Mouse (Mus musculus) MEL (cell line): Measurements from ENCODE around the gene Ccdc63. TPM values are rescaled to one million over a fixed set of nuclear protein-coding genes. Genes with fewer than 3 reads are reported as not detected.
"Not testable (repeated sequence)": the region's sequence is repeated elsewhere in the genome, so short reads cannot be mapped to it uniquely, and the experiment has no call there.

Experiments used
- DNase-seq: peaks from one replicate; pipeline ENCODE4 v3.0.0; 2011; ENCODE audit warnings: low read depth, low spot score
- H3K27ac ChIP-seq: 2 replicates; pipeline ENCODE4 v1.5.1; 2012; ENCODE audit warnings: low read depth, mild to moderate bottlenecking, control low read depth, low read length, moderate library complexity; ENCODE audit not compliant: control insufficient read depth
- H3K27me3 ChIP-seq, 2 experiments: fragments of 150-350 bp in 1 of 2; sonication (generic) in 1 of 2; 2 replicates each; pipeline ENCODE4 v1.6.1; 2012; ENCODE audit warnings: low read length in 2 of 2, mild to moderate bottlenecking in 2 of 2, improper control_type of control experiment in 1 of 2, moderate library complexity in 1 of 2; ENCODE audit not compliant: insufficient read depth in 2 of 2, control insufficient read depth in 1 of 2
- H3K36me3 ChIP-seq, 2 experiments: 2 replicates each; pipeline ENCODE4 v1.6.1; 2012 to 2014; ENCODE audit warnings: low read length in 2 of 2, improper control_type of control experiment in 1 of 2, inconsistent platforms in 1 of 2, mild to moderate bottlenecking in 1 of 2; ENCODE audit not compliant: insufficient read depth in 2 of 2, control insufficient read depth in 1 of 2
- H3K4me1 ChIP-seq, 2 experiments: fragments of 150-350 bp in 1 of 2; sonication (generic) in 1 of 2; 2 replicates each; pipeline ENCODE4 v1.6.1; 2012; ENCODE audit warnings: low read length in 2 of 2, improper control_type of control experiment in 1 of 2, mild to moderate bottlenecking in 1 of 2; ENCODE audit not compliant: insufficient read depth in 2 of 2, control insufficient read depth in 1 of 2
- H3K4me3 ChIP-seq, 2 experiments: fragments of 150-350 bp in 1 of 2; sonication (generic) in 1 of 2; 2 replicates each; pipeline ENCODE4 v1.5.1; 2012; ENCODE audit warnings: low read depth in 2 of 2, low read length in 2 of 2, mild to moderate bottlenecking in 2 of 2, moderate library complexity in 2 of 2, control low read depth in 1 of 2, improper control_type of control experiment in 1 of 2; ENCODE audit not compliant: control insufficient read depth in 1 of 2, insufficient read depth in 1 of 2
- H3K79me2 ChIP-seq: 2 replicates; pipeline ENCODE4 v1.6.1; 2012; ENCODE audit warnings: mild to moderate bottlenecking, low read length, moderate library complexity; ENCODE audit not compliant: control insufficient read depth, poor library complexity, insufficient read depth
- H3K9ac ChIP-seq: 2 replicates; pipeline ENCODE4 v1.6.1; 2012; ENCODE audit warnings: low read depth, mild to moderate bottlenecking, control low read depth, low read length, moderate library complexity; ENCODE audit not compliant: control insufficient read depth, poor library complexity, severe bottlenecking
- H3K9me3 ChIP-seq: fragments of 150-350 bp; sonication (generic); replicated peaks from 2 replicates; pipeline ENCODE4 v1.6.1; 2012; ENCODE audit warnings: mild to moderate bottlenecking, low read length, improper control_type of control experiment, moderate library complexity; ENCODE audit not compliant: insufficient read depth
- CHD1 ChIP-seq: IDR thresholded peaks from 2 replicates; pipeline ENCODE4 v1.6.1; 2012; ENCODE audit warnings: low read depth, mild to moderate bottlenecking, inconsistent platforms, low read length, improper control_type of control experiment
- CHD2 ChIP-seq: IDR thresholded peaks from 2 replicates; pipeline ENCODE4 v1.6.1; 2011; ENCODE audit warnings: low read length, improper control_type of control experiment
- CTCF ChIP-seq, 3 experiments: IDR thresholded peaks in 2 of 3; conservative IDR thresholded peaks in 1 of 3; 2 replicates each; pipeline ENCODE4 v1.5.1; 2011 to 2012; ENCODE audit warnings: low read length in 3 of 3, low read depth in 2 of 3, mild to moderate bottlenecking in 2 of 3, improper control_type of control experiment in 1 of 3, inconsistent platforms in 1 of 3, mixed read lengths in 1 of 3, moderate library complexity in 1 of 3; ENCODE audit not compliant: control insufficient read depth in 1 of 3, insufficient read depth in 1 of 3, poor library complexity in 1 of 3, severe bottlenecking in 1 of 3
- E2F4 ChIP-seq: IDR thresholded peaks from 2 replicates; pipeline ENCODE4 v1.6.1; 2011; ENCODE audit warnings: low read depth, low read length, improper control_type of control experiment, borderline replicate concordance
- ELF1 ChIP-seq: IDR thresholded peaks from 2 replicates; pipeline ENCODE4 v1.6.1; 2014; ENCODE audit warnings: low read depth, mild to moderate bottlenecking, inconsistent platforms, low read length, improper control_type of control experiment, moderate library complexity
- KAT2A ChIP-seq: conservative IDR thresholded peaks from 2 replicates; pipeline ENCODE4 v1.6.1; 2012; ENCODE audit warnings: low read depth, low read length, improper control_type of control experiment, inconsistent platforms
- MAX ChIP-seq: IDR thresholded peaks from 2 replicates; pipeline ENCODE4 v1.6.1; 2011; ENCODE audit warnings: low read length, improper control_type of control experiment
- MEF2A ChIP-seq: IDR thresholded peaks from 2 replicates; pipeline ENCODE4 v1.6.1; 2014; ENCODE audit warnings: low read depth, mild to moderate bottlenecking, inconsistent platforms, low read length, improper control_type of control experiment; ENCODE audit not compliant: poor library complexity, insufficient replicate concordance, severe bottlenecking; ENCODE audit errors: extremely low read depth
- MXI1 ChIP-seq: IDR thresholded peaks from 2 replicates; pipeline ENCODE4 v1.6.1; 2011; ENCODE audit warnings: mild to moderate bottlenecking, low read depth, low read length, improper control_type of control experiment
- MYC ChIP-seq: IDR thresholded peaks from 2 replicates; pipeline ENCODE4 v1.6.1; 2011; ENCODE audit warnings: low read depth, mild to moderate bottlenecking, low read length, improper control_type of control experiment, moderate library complexity
- RAD21 ChIP-seq: IDR thresholded peaks from 2 replicates; pipeline ENCODE4 v1.6.1; 2011; ENCODE audit warnings: mild to moderate bottlenecking, low read depth, low read length, improper control_type of control experiment
- SMC3 ChIP-seq: IDR thresholded peaks from 2 replicates; pipeline ENCODE4 v1.6.1; 2011; ENCODE audit warnings: low read depth, low read length, improper control_type of control experiment
- UBTF ChIP-seq: IDR thresholded peaks from 2 replicates; pipeline ENCODE4 v1.6.1; 2012; ENCODE audit warnings: low read depth, mild to moderate bottlenecking, inconsistent platforms, low read length, improper control_type of control experiment, moderate library complexity, borderline replicate concordance; ENCODE audit not compliant: insufficient read depth
- USF2 ChIP-seq, 2 experiments: IDR thresholded peaks; 2 replicates each; pipeline ENCODE4 v1.6.1; 2011 to 2012; ENCODE audit warnings: improper control_type of control experiment in 2 of 2, low read length in 2 of 2, borderline replicate concordance in 1 of 2, inconsistent platforms in 1 of 2, low read depth in 1 of 2, mild to moderate bottlenecking in 1 of 2; ENCODE audit not compliant: insufficient read depth in 1 of 2
- ZMIZ1 ChIP-seq: IDR thresholded peaks from 2 replicates; pipeline ENCODE4 v1.6.1; 2012; ENCODE audit warnings: low read depth, mild to moderate bottlenecking, inconsistent platforms, low read length, improper control_type of control experiment, moderate library complexity
- ZNF384 ChIP-seq: IDR thresholded peaks from 2 replicates; pipeline ENCODE4 v1.6.1; 2012; ENCODE audit warnings: low read depth, mild to moderate bottlenecking, inconsistent platforms, low read length, improper control_type of control experiment
- polyA plus RNA-seq, 2 experiments: library from polyadenylated mRNA; stranded (reverse) in 1 of 2; unstranded in 1 of 2; fragments of >175 nt in 1 of 2; fragments of >200 nt in 1 of 2; gene quantifications; 2 replicates each; pipeline versions ENCODE4 v1.2.1 to v1.2.4; 2012; ENCODE audit warnings: low replicate concordance in 2 of 2, low read depth in 1 of 2; ENCODE audit not compliant: insufficient read length in 2 of 2, insufficient read depth in 1 of 2, missing spikeins in 1 of 2
- total RNA-seq: library from RNA; depleted of rRNA; stranded (reverse); fragments of 300-350 nt; gene quantifications from 2 replicates; pipeline ENCODE4 v1.2.3, GENCODE M21; 2012

The Ccdc63 gene
- total and polyA plus RNA-seq, 3 experiments = 1.6 to 4.7 TPM; not detected in 1

DNA sequence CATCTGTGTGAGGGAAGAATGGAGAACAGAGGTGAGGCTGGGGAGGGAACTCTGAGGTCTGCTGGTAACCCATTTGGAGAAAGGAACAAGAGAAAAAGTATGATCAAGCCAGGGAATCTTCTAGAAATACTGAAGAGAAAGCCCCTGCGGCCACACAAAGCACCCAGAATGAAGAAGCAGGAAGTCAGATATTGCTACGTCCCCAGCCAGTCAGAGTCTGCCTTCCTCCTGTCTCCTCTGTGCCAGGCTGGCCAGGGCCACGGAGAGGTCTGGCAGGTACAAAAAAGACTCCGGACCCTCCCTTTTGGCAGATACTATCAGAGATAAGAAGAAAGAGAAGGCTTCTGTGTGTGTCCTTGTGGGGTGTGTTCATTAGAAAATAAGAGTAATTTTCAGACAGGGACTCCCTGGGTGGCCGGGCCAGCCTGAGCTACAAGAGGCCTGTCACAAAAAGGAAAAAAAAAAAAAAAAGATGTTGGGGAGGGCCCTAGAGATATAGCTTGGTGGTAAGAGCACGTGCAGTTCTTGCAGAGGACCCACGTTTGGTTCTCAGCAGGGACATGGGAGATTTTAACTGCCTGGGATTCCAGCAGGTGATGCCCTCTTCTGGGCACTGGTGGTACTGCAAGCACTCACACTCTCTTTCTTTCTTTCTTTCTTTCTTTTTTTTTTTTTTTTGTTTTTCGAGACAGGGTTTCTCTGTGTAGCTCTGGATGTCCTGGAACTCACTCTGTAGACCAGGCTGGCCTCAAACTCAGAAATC, 1.8 kb upstream of the Ccdc63 start (continued):
- TF ChIP-seq MAX = peak; percentile 92
- TF ChIP-seq UBTF = no peak
- peak; percentile 99 for TF ChIP-seq MYC
- peak; percentile 67 for TF ChIP-seq ELF1
- TF ChIP-seq KAT2A = peak; percentile 28; the same call in 1 of the 2 replicates
- TF ChIP-seq ZMIZ1 = no peak; the same call in 1 of the 2 replicates
- TF ChIP-seq USF2 (IDR thresholded peaks at IDR 0.05; ENCODE audit: borderline replicate concordance in 1 of 2, insufficient read depth in 1 of 2, low read depth in 1 of 2, low read length in 2 of 2) = no peak
- TF ChIP-seq CTCF (IDR thresholded peaks at IDR 0.05 in 2 of 3, conservative IDR thresholded peaks at IDR 0.05 in 1 of 3; ENCODE audit: control insufficient read depth in 1 of 3, insufficient read depth in 1 of 3, low read depth in 2 of 3, low read length in 3 of 3, poor library complexity in 1 of 3, severe bottlenecking in 1 of 3) = peak; percentile 63 to 82 (median 75)
- TF ChIP-seq MXI1 = peak; percentile 96
- no peak for TF ChIP-seq CHD1
- peak; percentile 58 for TF ChIP-seq SMC3
- no peak for TF ChIP-seq E2F4
- TF ChIP-seq RAD21 = peak; percentile 42
- no peak for TF ChIP-seq CHD2
- TF ChIP-seq, all 39 proteins: peak for 21

GRCm38 (mm10) chr5:122139771-122140170, 852 bp downstream of the Ccdc63 start:
- H3K9me3 ChIP-seq, H3K4me3 ChIP-seq, DNase-seq, H3K27me3 ChIP-seq, H3K27ac ChIP-seq, H3K79me2 ChIP-seq, H3K9ac ChIP-seq: not testable (repeated sequence)
- Histone ChIP-seq H3K4me1 (peaks cover 18 to 48% of the 10 kb centered on the region in 2 experiments), H3K36me3 (peaks cover 0 to 31% of the 10 kb centered on the region in 2 experiments; a peak in 2 of 4 replicates)
- peak; percentile 68 for TF ChIP-seq ZNF384

DNA sequence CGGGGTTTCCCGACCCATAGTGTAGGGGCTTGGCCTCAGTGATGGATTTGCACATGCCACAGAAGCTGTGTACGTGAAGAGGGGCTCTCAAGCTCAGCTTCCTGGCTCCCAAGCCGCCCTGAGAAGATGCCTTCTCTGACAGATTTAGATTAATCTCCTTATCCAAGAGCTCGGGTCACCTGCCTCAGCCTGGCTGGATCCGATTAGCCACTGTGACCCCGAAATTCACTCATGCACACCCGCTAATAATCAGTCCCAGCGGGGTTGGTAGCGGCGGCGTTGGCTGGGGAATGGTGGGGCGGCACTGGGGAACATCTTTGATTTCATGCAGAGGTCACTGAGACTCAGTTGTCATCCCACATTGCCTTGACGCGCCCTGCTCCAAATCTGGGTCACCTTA, 1.8 kb downstream of the Ccdc63 start:
- Histone ChIP-seq H3K36me3 (peaks cover 0 to 33% of the 10 kb centered on the region in 2 experiments; a peak in 2 of 4 replicates), H3K9me3 (no peaks in the 10 kb centered on the region), H3K4me1 (peaks cover 17 to 50% of the 10 kb centered on the region in 2 experiments), H3K27ac (no peak overlapping the region), H3K4me3 (no peak overlapping the region), H3K9ac (no peak overlapping the region), H3K79me2 (no peaks in the 10 kb centered on the region; the same call in 1 of the 2 replicates), H3K27me3 (no peaks in the 10 kb centered on the region)
- TF ChIP-seq MEF2A = no peak
- no peak for DNase-seq
